Mouse (Mus musculus) lung, adult 2 months (tissue): ENCODE measurements around the gene Clpsl2.

ENCODE experiments used
- CTCF ChIP-seq: fragments of 200-500 bp; IDR thresholded peaks from 2 replicates; pipeline ENCODE4 v1.5.1; 2011; ENCODE audit warnings: mild to moderate bottlenecking, low read length, control low read depth; ENCODE audit not compliant: insufficient read depth
- POLR2A ChIP-seq: fragments of 200-500 bp; IDR thresholded peaks from 2 replicates; pipeline ENCODE4 v1.6.1; 2011; ENCODE audit warnings: low read depth, mild to moderate bottlenecking, control low read depth, low read length, borderline replicate concordance; ENCODE audit errors: extremely low read depth

DNA sequence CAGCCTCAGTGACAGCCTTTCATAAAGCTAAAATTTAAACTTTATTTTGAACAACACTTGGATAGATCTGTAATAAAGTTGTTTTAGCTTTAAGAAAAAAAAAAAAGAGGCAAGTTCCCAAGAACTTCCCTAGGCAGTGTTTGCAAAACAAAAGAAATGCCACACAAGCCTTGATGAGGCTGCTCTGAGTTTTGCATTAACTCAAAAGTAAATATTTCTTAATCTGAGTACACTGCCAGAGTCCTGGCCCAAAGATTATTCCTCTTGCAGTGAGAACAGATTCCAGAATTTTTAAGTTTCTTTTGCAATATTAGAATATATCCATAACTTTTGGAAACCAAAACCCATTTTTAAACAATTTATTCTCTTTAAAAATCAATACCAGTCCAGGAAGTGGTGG is 16.0 kb downstream of the Clpsl2 start:
- TF ChIP-seq POLR2A (no peak), CTCF (no peak)
